In the genomic region with DNA sequence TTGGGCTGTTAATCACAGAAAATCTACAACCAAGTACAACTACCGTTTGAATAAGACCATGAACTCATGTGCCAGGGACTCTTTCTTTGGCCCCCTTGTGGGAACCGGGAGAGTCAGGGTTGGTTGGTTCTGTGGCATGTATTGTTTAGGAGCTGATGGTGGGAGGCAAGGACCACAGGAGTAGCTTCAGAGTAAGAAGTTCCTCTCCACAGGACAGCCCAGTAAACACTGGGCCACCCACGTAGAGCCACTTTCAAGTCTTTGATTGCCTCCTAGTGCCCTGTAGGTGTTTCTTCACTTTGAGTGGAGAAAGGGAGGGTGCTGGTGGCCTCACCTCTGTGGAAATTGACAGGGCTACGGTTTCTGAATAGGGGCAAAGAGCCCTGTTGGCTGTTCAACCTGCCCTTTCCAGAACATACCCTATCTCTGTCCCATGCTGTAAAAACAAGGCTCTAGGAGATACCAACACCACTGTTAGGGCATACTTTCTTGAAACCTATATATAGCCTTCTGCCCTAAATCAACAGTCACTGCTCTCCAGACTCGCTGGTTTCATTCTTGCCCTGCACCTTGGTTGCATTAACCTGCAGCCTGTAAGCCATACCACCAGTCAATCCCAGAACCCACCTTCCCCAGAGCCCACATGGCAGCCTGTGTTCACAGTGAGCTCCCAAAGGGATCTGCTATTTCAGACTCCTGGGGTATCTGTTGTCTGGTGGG, we compare ENCODE assay signal across 8 mouse cellular contexts. TPM values are rescaled to one million over a fixed set of nuclear protein-coding genes. Genes with fewer than 3 reads are reported as not detected.
A peak's percentile ranks its signal among the peaks of the same experiment; 100 is the strongest.
DNase-seq lines count a peak whose midpoint lies in the region; ATAC-seq lines count a peak whose summit lies in the region.

No protein-coding gene starts in this region.

- H3K9me3 ChIP-seq in heart, embryonic 15.5 days (replicated peaks): no peaks in the 10 kb centered on the region
- no peaks in the 10 kb centered on the region for H3K9me3 ChIP-seq in midbrain, embryonic 10.5 days (replicated peaks)
- H3K9me3 ChIP-seq in midbrain, embryonic 11.5 days (ENCODE audit: control insufficient read depth, low read length): no peaks in the 10 kb centered on the region
- no peaks in the 10 kb centered on the region for H3K9me3 ChIP-seq in embryonic facial prominence, embryonic 10.5 days
- no peaks in the 10 kb centered on the region for H3K9me3 ChIP-seq in stomach, embryonic 16.5 days (replicated peaks; ENCODE audit: control insufficient read depth, low read length)

- H3K27me3 ChIP-seq in heart, embryonic 15.5 days: no peaks in the 10 kb centered on the region
- 0 out of 2 replicates have a peak, but pooled peaks cover 8% of the 10 kb centered on the region for H3K27me3 ChIP-seq in midbrain, embryonic 10.5 days (ENCODE audit: low read depth, poor library complexity, severe bottlenecking)
- H3K27me3 ChIP-seq in midbrain, embryonic 11.5 days (ENCODE audit: control insufficient read depth, insufficient read depth, low read length): no peaks in the 10 kb centered on the region
- no peaks in the 10 kb centered on the region for H3K27me3 ChIP-seq in embryonic facial prominence, embryonic 10.5 days (replicated peaks; ENCODE audit: low read depth, poor library complexity, severe bottlenecking)
- no peaks in the 10 kb centered on the region for H3K27me3 ChIP-seq in stomach, embryonic 16.5 days (ENCODE audit: control insufficient read depth, insufficient read depth, low read length)

- no peak overlapping the region for H3K4me3 ChIP-seq in heart, embryonic 15.5 days
- H3K4me3 ChIP-seq in midbrain, embryonic 10.5 days: no peak overlapping the region
- no peak overlapping the region for H3K4me3 ChIP-seq in midbrain, embryonic 11.5 days (ENCODE audit: low read depth, low read length)
- no peak overlapping the region for H3K4me3 ChIP-seq in embryonic facial prominence, embryonic 10.5 days
- H3K4me3 ChIP-seq in stomach, embryonic 16.5 days (replicated peaks; ENCODE audit: low read length): no peak overlapping the region

- peaks cover 25% of the 10 kb centered on the region; the same call in 1 of the 2 replicates for H3K36me3 ChIP-seq in heart, embryonic 15.5 days
- H3K36me3 ChIP-seq in midbrain, embryonic 10.5 days: peaks cover 43% of the 10 kb centered on the region
- H3K36me3 ChIP-seq in midbrain, embryonic 11.5 days (ENCODE audit: control insufficient read depth, insufficient read depth, low read length): peaks cover 20% of the 10 kb centered on the region; the same call in 1 of the 2 replicates
- peaks cover 42% of the 10 kb centered on the region for H3K36me3 ChIP-seq in embryonic facial prominence, embryonic 10.5 days (replicated peaks)
- H3K36me3 ChIP-seq in stomach, embryonic 16.5 days (ENCODE audit: control insufficient read depth, insufficient read depth, low read length): peaks cover 12% of the 10 kb centered on the region; the same call in 1 of the 2 replicates

- intact Hi-C loops in heart, postnatal 36 days (cut with DNase I): loop anchor here (10.0 kb wide), 1 partner anchor 314 kb away; no protein-coding TSS in a partner anchor

- H3K27ac ChIP-seq in heart, embryonic 15.5 days: peak overlapping the region; percentile 78
- H3K27ac ChIP-seq in midbrain, embryonic 10.5 days (replicated peaks): 0 out of 2 replicates have a peak overlapping the region, but pooled peaks have one; percentile 4
- H3K27ac ChIP-seq in midbrain, embryonic 11.5 days (ENCODE audit: low read depth, low read length): no peak overlapping the region
- no peak overlapping the region for H3K27ac ChIP-seq in embryonic facial prominence, embryonic 10.5 days (replicated peaks)
- H3K27ac ChIP-seq in stomach, embryonic 16.5 days (ENCODE audit: low read length): peak overlapping the region; percentile 87

- ATAC-seq in heart, embryonic 15.5 days (replicated peaks; ENCODE audit: insufficient number of reproducible peaks, insufficient read depth, low FRiP score, low read depth): 0 out of 2 replicates have a peak, but pooled peaks have one; percentile 4
- no peak for ATAC-seq in midbrain, embryonic 11.5 days (ENCODE audit: low FRiP score)
- 0 out of 2 replicates have a peak, but pooled peaks have one; percentile 12 for ATAC-seq in stomach, embryonic 16.5 days (ENCODE audit: insufficient read depth, low FRiP score)

- no peak overlapping the region for H3K4me2 ChIP-seq in heart, embryonic 15.5 days
- H3K4me2 ChIP-seq in midbrain, embryonic 11.5 days: no peak overlapping the region
- no peak overlapping the region for H3K4me2 ChIP-seq in stomach, embryonic 16.5 days (ENCODE audit: low read depth, low read length)

- DNase-seq in heart, postnatal 36 days: no peak
- peak; percentile 31 for DNase-seq in midbrain, embryonic 10.5 days (ENCODE audit: low spot score)
- no peak for DNase-seq in midbrain, embryonic 11.5 days (ENCODE audit: low spot score, missing footprints)
- peak; percentile 32 for DNase-seq in embryonic facial prominence, embryonic 10.5 days (ENCODE audit: low spot score)
- DNase-seq in layer of hippocampus, postnatal 25 days (ENCODE audit: extremely low spot score in 1 of 2, low spot score in 1 of 2): no peak
- no peak for DNase-seq in lung, postnatal 36 days

- H3K9ac ChIP-seq in heart, embryonic 15.5 days: no peak overlapping the region
- H3K9ac ChIP-seq in midbrain, embryonic 11.5 days (ENCODE audit: low read length): no peak overlapping the region
- H3K9ac ChIP-seq in stomach, embryonic 16.5 days (ENCODE audit: low read length): no peak overlapping the region

- peaks cover 16% of the 10 kb centered on the region for H3K4me1 ChIP-seq in heart, embryonic 15.5 days (replicated peaks)
- peaks cover 21% of the 10 kb centered on the region for H3K4me1 ChIP-seq in midbrain, embryonic 10.5 days
- peaks cover 13% of the 10 kb centered on the region; the same call in 1 of the 2 replicates for H3K4me1 ChIP-seq in midbrain, embryonic 11.5 days (ENCODE audit: control insufficient read depth, insufficient read depth, low read length)
- peaks cover 13% of the 10 kb centered on the region for H3K4me1 ChIP-seq in embryonic facial prominence, embryonic 10.5 days
- H3K4me1 ChIP-seq in stomach, embryonic 16.5 days (ENCODE audit: control insufficient read depth, insufficient read depth, low read length): peaks cover 3% of the 10 kb centered on the region; the same call in 1 of the 2 replicates

- WGBS in heart, embryonic 15.5 days: 31% methylated on average over 5 of the region's 5 CpGs
- 34% methylated on average over 5 of the region's 5 CpGs for WGBS in midbrain, embryonic 10.5 days
- 28% methylated on average over 5 of the region's 5 CpGs for WGBS in midbrain, embryonic 11.5 days
- 41% methylated on average over 5 of the region's 5 CpGs for WGBS in embryonic facial prominence, embryonic 10.5 days
- 34% methylated on average over 5 of the region's 5 CpGs for WGBS in stomach, embryonic 16.5 days

RNA-seq across cellular contexts. Expression of a gene that starts 35.4 kb away (rescaled TPM):
- polyA plus RNA-seq in heart, embryonic 15.5 days (2015; fragmentation: Nextera tagmentation; extraction: Ambion mirVana): 103 and 126 TPM in 2 replicates
- total RNA-seq in heart, postnatal 36 days (2021): 100 to 1,000 TPM; 766 to 844 TPM
- polyA plus RNA-seq in midbrain, embryonic 10.5 days (2016; fragmentation: Nextera tagmentation; extraction: Ambion mirVana): 47.9 and 62.2 TPM in 2 replicates
- polyA plus RNA-seq in midbrain, embryonic 11.5 days (2014; fragmentation: Nextera tagmentation; extraction: Ambion mirVana): 61.0 and 62.6 TPM in 2 replicates
- 40.7 and 41.1 TPM in 2 replicates for polyA plus RNA-seq in embryonic facial prominence, embryonic 10.5 days (2016; fragmentation: Nextera tagmentation; extraction: Ambion mirVana)
- 106 and 114 TPM in 2 replicates for polyA plus RNA-seq in stomach, embryonic 16.5 days (2015; fragmentation: Nextera tagmentation; extraction: Ambion mirVana)
- 100 to 1,000 TPM; 185 to 208 TPM for total RNA-seq in layer of hippocampus, postnatal 25 days (2021)

RNA-seq across cellular contexts. Expression of a gene that starts 39.3 kb away (rescaled TPM):
- 41.3 and 55.2 TPM in 2 replicates for polyA plus RNA-seq in heart, embryonic 15.5 days (2015; fragmentation: Nextera tagmentation; extraction: Ambion mirVana)
- 1 to 10 TPM; 6.7 to 7.6 TPM for total RNA-seq in heart, postnatal 36 days (2021)
- 98.0 and 105 TPM in 2 replicates for polyA plus RNA-seq in midbrain, embryonic 10.5 days (2016; fragmentation: Nextera tagmentation; extraction: Ambion mirVana)
- 67.0 and 75.4 TPM in 2 replicates for polyA plus RNA-seq in midbrain, embryonic 11.5 days (2014; fragmentation: Nextera tagmentation; extraction: Ambion mirVana)
- polyA plus RNA-seq in embryonic facial prominence, embryonic 10.5 days (2016; fragmentation: Nextera tagmentation; extraction: Ambion mirVana): 91.0 and 104 TPM in 2 replicates
- polyA plus RNA-seq in stomach, embryonic 16.5 days (2015; fragmentation: Nextera tagmentation; extraction: Ambion mirVana): 109 and 110 TPM in 2 replicates
- 10 to 100 TPM; 22.0 to 30.3 TPM for total RNA-seq in layer of hippocampus, postnatal 25 days (2021)

Comparison
In these comparisons a context has a peak if more than half of its experiments do, and no peak if none do; other contexts are left out.
1. H3K27ac ChIP-seq: peak in heart, embryonic 15.5 days (single experiment), midbrain, embryonic 10.5 days (single experiment) and stomach, embryonic 16.5 days (single experiment); none in midbrain, embryonic 11.5 days (single experiment) and embryonic facial prominence, embryonic 10.5 days (single experiment).
2. DNase-seq: peak in midbrain, embryonic 10.5 days (single experiment) and embryonic facial prominence, embryonic 10.5 days (single experiment); none in heart, postnatal 36 days (0 of 2), midbrain, embryonic 11.5 days (single experiment), layer of hippocampus, postnatal 25 days (0 of 2) and lung, postnatal 36 days (single experiment).